Mouse (Mus musculus): ENCODE results near the gene Fbxo28.

The Fbxo28 gene

DNA sequence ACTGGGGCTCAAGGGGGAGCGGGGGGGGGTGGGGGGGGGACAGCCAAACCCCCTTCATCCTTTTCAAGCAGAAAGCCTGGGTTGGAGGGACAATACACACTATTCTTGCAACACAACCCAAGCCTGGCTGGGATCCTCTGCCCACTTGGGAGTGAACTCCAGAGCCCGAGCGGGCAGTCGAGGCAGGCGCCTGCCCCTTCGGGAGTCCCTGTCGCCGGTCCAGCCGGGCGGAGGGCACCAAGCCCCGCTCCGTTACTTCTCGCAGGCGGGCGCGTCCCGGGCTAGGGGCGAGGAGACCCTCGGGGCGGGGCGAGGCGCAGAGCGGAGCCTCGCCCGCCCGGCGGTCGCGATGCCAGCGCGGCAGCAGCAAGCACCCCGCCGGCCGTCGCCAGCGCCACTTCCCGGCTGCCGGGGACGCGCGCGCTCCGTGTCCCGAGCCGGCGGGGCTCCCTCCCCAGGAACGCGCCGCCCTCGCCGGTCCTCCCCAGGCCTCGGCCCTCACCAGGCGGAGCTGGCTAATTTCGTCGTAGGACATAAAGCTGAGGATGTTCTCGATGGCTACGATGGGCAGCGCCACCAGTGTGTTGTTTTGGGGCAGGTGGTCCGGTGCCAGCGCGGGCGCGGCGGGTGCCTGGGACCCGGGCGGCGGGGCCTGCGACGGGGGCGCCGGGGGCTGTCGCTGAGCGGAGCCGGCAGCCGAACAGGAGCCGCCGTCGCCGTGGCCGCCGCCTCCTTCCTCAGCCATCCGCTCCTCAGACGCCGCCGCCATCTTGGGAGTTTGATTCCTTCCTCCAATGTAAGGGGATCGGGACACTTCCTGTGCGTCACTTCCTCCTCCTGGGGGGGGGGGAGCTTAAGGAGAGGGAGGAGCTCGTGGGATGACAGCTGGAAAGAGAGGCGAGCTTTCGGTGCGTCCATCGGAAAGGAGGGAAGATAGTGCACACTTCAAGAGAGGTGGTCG, at the start of gene Fbxo28:
Gene Fbxo28, minus strand, starts transcription at position 809 of the 961 bp plus-strand sequence.
- DNase-seq (ENCODE audit: low read depth, low spot score), result peak; percentile 89

DNA sequence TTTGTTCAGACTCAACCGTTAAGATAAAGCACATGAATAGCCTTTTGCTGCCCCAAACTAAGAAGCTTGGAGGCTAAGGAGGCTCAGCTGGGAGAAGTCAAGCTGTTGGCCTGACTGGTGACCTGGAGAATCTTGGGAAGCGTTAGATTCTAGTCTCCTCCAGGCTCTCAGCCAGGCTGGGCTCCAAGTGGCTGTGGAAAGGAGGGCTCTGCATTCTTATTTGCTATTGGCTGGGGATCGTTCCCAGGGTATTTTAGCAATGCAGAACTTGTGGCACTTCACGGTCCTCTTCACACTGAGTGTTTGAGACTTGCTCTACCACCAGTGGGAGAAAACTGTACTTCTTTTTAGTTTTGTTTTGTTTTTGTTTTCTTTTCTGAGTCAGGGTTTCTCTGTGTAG, 47.3 kb upstream of the Fbxo28 start:
- DNase-seq (ENCODE audit: low read depth, low spot score), result no peak

DNA sequence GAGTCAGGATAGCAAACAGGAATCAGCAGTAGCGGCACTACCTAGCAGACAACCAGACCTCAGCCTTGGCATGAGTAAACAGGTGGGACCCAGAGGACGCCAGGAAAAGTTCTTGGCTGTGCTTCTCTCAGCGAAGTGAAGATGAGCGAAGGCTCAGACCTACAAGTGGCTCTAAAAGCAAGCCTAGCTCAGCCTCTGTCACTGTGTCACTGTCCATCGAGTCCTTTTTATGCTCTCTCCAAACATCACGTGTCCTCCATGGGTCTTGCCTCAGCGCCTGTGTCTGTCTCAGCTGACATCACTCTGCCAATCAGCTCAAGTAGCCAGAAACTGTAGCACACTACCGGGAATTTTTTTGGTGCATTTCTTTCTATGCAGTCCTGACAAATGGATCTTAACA, 45.0 kb upstream of the Fbxo28 start:
- DNase-seq (ENCODE audit: low read depth, low spot score), result no peak

DNA sequence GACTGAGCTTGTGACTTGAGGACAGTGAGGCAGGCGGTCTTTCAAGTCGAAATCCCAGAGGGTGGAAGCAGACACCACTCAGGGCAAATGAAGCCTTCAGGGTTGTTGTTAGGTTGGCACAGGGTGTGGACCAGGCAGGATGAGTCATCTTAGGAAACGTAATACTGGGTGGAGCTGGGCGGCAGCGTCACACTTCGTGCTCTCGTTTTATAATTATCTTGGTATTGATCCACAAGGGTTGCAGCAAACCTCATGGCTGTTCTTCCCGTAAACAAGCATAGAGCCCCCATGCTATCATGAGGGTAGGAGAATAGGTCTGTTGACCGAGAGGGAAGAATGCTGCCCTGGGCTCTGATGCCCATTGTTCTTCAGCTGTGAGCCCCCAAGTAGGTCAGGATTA, 41.7 kb upstream of the Fbxo28 start:
- DNase-seq (ENCODE audit: low read depth, low spot score), result no peak

DNA sequence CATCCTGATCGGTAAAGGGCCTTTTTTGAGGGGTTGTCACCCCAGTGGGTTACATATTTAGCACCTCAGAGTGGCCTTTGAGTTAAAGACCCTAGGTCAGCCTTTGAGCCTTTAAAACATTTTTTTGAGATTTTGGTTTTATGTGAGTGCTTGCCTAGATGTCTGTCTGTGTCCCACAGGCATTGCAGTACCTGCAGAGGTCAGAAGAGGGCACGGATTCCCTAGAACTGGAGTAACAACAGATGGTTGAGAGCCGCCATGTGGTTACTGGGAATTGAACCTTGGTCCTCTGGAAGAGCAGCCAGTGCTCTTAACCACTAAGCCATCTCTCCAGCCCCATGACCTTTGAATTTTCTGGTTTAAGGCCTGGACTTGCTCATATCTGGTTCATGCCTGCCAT, 39.9 kb upstream of the Fbxo28 start:
- DNase-seq (ENCODE audit: low read depth, low spot score), result no peak

DNA sequence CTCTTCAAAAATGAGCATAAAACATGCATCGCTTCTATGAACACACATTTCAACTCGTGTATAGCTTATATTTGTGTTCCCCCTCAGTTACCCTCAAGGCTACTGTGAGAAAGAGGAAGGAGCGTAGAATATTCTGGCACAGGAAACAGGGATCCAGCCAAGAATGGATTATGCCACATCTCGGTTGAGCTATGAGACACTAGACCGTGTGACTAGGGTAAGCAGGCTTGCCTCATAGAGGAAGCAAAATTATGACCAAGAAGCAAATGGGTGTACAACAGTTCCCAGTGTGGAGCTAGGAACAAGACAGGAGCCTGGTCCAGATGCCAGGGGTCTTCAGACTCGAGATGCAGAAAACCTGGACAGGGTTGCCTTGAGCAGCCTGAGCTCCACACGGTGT, 39.3 kb upstream of the Fbxo28 start:
- no peak for DNase-seq (ENCODE audit: low read depth, low spot score)

DNA sequence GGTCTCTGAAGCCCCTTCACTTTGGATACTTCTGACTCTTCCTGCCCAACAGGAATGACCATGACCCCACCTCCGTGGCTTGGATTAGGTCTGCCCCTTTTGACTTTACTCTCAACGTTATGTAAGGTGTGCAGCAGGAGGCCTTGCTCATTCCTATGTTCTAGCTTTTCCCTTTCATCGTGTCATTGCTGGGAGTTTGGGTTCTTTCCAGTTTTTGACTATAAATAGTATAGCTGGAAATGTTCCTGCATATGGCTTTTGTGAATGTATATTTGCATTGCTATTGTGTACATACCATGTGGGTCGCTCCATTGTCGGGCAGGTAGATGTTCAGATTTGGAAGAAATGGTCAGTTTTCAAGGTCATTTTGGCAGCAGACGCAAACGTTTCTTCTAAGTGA, 37.4 kb upstream of the Fbxo28 start:
- no peak for DNase-seq (ENCODE audit: low read depth, low spot score)

DNA sequence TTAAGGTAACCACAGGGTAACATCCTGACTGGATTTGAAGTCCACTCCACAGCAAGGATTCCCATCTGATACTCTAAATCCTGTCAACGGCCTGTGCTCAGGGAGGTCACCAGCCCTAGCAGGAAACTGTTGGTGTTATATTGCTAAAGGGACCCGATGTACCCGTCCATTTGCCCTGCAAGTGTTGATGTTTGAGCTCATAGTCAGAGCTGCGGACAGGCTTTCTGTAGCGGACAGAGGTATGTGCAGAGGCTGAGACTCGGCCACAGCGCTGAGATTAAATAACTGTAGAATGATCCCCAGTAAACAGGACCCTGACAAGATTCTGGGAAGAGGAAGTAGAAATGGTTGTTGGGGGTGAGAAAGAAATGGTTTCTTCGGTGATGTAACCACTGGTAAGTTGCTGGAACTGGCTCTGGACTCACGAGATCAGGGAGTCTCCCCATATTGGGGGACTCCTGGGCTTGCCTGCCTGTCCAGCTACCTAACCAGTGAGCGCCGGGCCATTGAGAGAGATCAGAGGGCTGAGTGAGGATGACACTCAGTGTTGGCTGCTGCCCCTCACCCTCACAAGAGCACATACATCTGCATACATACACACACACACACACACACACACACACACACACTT, 36.9 kb upstream of the Fbxo28 start:
- DNase-seq (ENCODE audit: low read depth, low spot score), result no peak

DNA sequence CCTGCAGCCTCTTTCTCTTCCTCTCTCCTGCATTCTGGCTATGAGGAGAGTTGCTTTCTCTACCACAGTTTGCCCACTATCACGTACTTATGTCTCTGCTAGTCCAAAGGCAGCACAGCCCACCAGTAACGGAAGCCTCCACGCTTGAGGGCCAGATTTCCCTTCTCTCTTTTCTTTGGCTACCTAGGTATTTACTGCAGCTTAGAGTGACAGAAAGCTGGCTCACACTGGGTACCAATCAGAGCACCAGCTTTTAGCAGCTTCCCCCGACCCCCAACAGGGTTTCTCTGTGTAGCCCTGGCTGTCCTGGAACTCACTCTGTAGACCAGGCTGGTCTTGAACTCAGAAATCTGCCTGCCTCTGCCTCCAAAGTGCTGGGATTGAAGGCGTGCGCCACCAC, 36.1 kb upstream of the Fbxo28 start:
- no peak for DNase-seq (ENCODE audit: low read depth, low spot score)

DNA sequence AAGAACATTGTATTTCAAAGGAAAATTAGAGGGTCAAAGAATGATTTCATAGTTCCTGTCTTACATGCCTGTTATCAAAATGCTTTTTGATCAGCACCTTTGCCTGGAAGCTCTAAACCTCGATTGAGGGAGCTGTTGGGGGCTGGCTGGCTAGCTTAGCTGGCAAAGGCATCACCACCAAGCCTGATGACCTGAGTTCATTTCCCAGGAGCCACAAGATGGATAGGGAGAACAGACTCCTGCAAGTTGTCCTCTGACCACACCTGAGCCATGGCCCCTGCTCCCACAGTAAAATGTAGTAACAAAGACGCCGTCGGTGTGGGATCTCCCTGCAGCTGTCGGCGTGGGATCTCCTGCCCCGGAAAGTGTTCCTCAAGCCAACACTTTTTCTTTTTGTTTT, 35.4 kb upstream of the Fbxo28 start:
- DNase-seq (ENCODE audit: low read depth, low spot score), result no peak

DNA sequence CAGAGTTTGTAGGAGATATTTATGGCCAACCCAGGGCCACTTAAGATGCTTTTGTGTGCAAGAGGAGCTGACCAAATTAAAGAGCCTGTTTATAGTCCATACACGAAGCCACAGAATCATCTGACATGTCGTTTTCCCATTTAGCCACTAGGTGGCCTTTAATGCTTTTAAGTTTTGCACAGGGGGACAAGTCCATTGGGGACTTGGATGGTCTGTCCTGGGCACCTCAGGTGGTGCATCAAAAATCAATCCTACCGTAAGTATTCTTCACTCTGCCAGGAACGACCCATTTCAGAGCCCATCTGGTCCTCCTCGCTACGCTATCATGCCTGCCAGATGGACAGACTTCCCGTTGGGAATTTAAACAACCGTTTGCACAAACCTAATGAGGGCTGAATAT, 34.8 kb upstream of the Fbxo28 start:
- peak; percentile 41 for DNase-seq (ENCODE audit: low read depth, low spot score)

DNA sequence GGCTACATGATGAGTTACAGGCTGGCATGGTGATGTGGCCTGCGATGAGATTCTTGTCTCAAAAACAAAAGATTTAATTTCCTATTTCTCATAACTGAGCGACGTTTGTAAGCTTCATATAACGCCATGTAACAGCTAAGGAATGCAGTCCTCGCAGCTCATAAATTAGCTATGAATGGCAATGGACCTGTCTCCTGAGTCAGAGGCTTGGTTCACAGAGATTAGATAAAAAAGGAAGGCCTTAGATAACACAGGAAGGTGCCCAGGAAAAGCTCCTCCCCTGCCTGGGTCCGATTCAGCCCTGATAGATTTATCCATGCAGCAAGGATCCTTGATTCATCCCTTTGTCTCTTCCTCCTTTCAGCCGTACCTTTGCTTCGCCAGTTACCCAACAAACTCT, 30.5 kb upstream of the Fbxo28 start:
- no peak for DNase-seq (ENCODE audit: low read depth, low spot score)

DNA sequence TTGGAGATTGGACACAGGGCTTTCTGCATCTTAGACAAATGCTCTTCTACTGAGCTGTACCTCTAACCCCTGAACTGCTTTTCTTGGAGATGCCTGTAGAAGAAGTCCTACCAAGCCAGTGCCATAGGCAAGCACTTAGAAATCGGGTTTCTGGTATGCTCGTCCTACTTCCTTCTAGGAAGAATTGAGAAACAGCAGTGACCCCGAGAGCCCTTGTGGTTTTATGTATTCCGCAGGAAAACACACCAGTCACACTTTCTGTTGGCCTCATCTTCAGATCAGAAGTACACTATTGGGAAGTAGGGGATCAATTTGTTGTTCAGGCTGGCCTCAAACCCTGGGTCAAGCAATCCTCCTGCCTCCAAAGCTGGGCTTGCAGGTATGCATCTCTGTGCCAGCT, 28.0 kb upstream of the Fbxo28 start:
- DNase-seq (ENCODE audit: low read depth, low spot score), result no peak

DNA sequence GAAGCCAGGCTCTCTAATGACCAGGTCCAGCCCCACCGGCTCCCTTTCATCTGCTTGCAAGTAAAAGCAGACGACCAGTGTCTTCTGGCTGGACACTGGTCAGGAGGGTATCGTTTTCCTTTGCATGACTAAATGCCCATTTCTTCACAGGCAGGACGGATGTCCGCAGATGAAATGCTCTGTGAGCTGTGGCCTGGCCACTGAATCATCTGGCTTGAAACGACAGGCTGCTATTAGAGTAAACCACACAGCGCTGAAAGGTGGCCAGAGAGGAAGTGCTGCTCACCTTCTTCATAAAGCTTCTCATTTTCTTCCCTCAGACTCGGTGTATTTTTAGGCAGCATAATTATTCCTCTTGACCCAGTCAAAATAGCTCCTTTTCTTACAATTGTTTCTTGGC, 27.4 kb upstream of the Fbxo28 start:
- no peak for DNase-seq (ENCODE audit: low read depth, low spot score)

DNA sequence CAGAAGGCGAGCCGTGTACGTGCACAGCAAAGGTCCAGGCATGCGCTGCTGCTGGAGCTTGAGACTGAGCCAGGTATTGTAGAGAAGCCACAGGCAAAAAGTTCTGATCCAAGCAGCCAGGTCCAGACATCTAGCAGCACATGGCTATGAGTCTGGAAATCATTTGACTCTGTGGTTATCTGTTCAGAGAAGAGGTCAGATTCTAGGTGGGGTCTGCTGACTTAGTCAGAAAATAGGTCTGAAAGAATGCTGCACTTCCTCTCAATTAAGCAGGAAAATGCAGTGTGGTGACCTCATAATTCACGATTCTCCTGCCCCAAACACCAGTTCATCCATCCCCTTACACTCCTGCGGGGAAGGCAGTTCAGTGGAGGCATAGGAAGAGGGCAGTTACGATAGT, 26.9 kb upstream of the Fbxo28 start:
- no peak for DNase-seq (ENCODE audit: low read depth, low spot score)

DNA sequence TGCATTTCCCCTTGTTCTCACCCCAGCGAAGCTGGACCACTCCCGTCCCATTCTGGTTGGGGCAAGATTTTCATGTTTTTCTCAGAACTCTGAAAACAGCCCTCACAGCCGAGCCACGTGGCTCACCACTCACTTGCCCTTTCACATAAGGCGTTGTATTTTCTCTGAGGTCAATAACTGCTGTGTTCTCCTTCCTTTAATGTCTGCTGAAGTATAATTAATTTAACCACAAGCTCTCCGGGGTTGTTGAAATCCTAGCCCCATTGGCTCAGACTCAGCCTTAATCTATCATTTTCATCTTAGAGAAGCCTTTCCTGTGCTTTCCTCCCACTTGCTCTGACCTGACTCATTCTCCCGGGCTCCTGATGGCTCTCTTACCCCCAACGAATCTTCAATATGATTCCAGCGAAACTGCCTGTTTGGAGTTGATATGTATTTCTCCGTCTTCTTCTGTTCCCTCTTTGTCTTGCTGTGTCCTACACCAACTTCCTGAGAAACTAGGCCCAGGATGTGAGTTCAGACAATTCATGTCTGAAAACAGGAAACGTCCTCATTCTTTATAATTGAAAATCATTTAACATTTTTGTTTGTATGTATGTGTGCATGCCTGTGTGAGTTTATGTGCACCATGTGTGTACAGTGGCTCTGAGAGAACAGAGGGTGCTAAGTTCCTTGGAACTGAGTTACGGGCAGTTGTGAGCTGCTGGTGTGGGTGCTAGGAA, 22.4 kb upstream of the Fbxo28 start:
- no peak for DNase-seq (ENCODE audit: low read depth, low spot score)

DNA sequence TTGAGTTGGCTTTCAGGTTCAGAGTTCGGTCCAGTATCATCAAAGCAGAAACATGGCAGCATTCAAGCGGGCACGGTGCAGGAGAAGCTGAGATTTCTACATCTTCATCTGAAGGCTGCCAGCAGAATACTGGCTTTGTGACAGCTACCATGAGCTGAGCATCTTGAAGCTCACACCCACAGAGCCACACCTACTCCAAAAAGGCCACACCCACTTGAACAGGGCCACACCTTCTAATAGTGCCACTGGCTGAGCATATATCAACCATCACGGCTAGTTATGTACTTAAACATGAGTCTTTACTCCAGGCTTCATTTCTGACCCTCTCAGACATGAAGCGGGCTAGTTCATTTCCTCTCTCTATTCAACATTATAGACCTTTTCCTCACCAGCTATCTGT, 21.3 kb upstream of the Fbxo28 start:
- DNase-seq (ENCODE audit: low read depth, low spot score), result no peak

DNA sequence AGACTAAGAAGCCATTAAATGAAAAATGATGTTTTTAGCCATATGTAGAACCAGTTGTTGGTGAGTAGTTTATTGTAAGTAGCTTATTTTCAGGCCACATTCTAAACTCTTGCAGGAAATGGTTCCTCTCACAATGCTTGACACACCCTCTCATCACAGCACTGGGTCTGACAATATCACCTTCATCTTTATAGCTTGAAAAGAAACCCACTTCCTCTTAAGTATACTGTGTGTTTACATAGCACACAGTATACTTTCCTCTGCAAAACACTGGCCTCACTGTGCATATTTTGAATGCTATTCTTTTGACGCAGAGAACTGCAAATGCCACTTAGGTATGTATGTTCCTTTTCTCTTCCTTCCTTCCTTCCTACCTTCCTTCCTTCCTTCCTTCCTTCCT, 16.7 kb upstream of the Fbxo28 start:
- DNase-seq (ENCODE audit: low read depth, low spot score), result no peak

DNA sequence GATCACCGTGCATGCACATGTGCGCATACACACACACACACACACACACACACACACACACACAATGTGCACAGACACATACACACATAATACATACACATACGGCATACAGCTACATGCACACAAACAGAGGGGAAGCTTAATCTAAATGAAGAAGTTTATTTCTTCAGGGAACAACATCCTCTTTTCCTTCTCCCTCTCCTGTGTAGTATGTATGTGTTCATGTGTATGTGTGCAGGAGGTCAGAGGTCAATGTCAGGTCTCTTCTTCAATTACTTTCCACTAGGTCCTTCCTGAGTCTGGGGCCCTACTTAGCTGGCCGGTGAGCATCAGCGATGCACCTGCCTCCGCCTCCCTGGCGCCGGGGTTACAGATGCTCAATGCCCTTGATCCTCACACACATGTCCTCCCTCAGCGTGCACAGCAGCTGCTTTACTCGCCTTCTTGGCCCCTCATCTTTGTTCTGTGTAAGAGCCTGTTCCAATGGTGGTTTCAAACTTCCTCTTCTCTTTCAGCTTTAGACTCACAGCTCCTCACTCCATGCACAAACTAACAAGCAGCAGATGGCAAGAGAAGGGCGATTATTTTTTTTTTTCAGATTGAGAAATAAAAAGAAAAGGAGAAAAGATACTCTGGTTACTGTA, 13.2 kb upstream of the Fbxo28 start:
- DNase-seq (ENCODE audit: low read depth, low spot score), result no peak

DNA sequence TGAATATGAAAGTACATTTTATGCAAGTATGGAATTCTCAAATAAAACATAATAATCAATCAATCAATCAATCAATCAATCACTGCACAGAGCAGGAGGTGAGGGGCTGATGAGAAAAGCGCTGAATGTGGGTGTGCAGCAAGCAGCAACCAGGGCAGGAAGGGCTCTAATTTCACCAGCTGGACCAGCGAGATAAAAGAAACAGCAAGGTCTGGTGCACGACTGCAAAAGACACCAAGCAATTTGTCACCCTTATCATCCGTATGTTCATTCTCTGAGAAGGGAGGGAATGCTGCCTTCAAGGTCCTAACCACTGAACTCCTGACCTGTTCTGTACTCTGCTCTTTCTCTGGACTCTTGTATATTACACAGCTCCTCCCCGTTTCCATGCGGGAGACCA, 8.1 kb upstream of the Fbxo28 start:
- DNase-seq (ENCODE audit: low read depth, low spot score), result no peak

DNA sequence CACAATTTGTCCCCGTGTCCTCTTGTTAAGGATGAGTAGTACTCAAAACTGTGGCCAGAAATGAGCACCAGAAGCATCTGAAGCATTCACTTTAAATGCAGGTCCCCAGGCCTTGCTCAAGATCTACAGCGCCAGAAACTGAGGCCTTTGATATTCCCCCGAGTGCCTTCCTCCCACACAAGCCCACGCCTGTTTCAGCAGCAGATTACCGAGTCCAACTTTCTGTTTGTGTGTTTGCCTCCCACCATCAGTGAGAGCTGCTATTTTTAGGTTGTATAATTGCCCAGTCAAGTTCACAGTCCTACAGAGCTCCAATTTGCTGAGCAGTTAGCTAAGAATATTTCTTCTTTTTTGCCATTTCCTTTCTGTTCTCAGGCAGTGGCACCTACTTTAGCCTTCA, 5.1 kb upstream of the Fbxo28 start:
- DNase-seq (ENCODE audit: low read depth, low spot score), result peak; percentile 86

DNA sequence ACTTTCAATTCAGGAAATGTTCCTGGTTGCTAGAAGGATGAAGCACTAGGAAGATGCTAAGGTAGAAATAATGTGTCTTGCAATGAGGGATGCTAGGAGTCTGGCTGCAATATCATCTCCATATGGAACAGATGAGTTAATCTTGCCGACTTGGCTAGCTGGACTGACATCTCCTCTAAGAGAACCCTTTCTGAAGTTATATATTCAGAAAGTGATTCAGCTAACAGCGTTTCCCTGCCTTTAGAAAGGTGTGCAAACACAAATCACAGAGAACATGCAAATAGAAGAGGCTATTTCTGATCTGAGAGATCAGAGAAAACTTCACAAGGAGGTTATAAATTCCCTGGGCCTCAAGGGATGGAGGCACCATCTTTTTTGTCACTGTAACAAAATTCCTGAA, 4.4 kb upstream of the Fbxo28 start:
- DNase-seq (ENCODE audit: low read depth, low spot score), result no peak

All from telencephalon, adult 2 months (tissue).